Mouse (Mus musculus) midbrain, embryonic 15.5 days (tissue): ENCODE data around the gene Gpr146. TPM values are rescaled to one million over a fixed set of nuclear protein-coding genes. Genes with fewer than 3 reads are reported as not detected.

ENCODE experiments used
- ATAC-seq: fragments of 200-750 bp; cut with Nextera tagmentation; replicated peaks from 2 replicates; pipeline ENCODE4 v1.8.0; 2017; ENCODE audit warnings: moderate TSS enrichment
- H3K27ac ChIP-seq: fragments of 300-500 bp; sonication (generic); 2 replicates; pipeline ENCODE4 v1.5.1; 2015; ENCODE audit warnings: mild to moderate bottlenecking, inconsistent platforms
- H3K27me3 ChIP-seq: fragments of 300-500 bp; sonication (generic); replicated peaks from 2 replicates; pipeline ENCODE4 v1.6.1; 2015; ENCODE audit warnings: inconsistent platforms
- H3K36me3 ChIP-seq: fragments of 300-500 bp; sonication (generic); replicated peaks from 2 replicates; pipeline ENCODE4 v1.6.1; 2015; ENCODE audit warnings: inconsistent platforms
- H3K4me1 ChIP-seq: fragments of 300-500 bp; sonication (generic); 2 replicates; pipeline ENCODE4 v1.6.1; 2015; ENCODE audit warnings: inconsistent platforms
- H3K4me2 ChIP-seq: fragments of 300-500 bp; sonication (generic); 2 replicates; pipeline ENCODE4 v1.6.1; 2015; ENCODE audit warnings: inconsistent platforms, mild to moderate bottlenecking, moderate library complexity
- H3K4me3 ChIP-seq: fragments of 300-500 bp; sonication (generic); 2 replicates; pipeline ENCODE4 v1.5.1; 2015; ENCODE audit warnings: mild to moderate bottlenecking, inconsistent platforms
- H3K9ac ChIP-seq: fragments of 300-500 bp; sonication (generic); 2 replicates; pipeline ENCODE4 v1.6.1; 2015; ENCODE audit warnings: mild to moderate bottlenecking, inconsistent platforms
- H3K9me3 ChIP-seq: fragments of 300-500 bp; sonication (generic); 2 replicates; pipeline ENCODE4 v1.6.1; 2016; ENCODE audit warnings: inconsistent platforms
- WGBS: fragments of 180-500 bp; shearing (Covaris S2); methylation state at CpG from one replicate; pipeline ENCODE4 v1.1.7; 2015; ENCODE audit warnings: mixed read lengths; 5-methylcytosine and 5-hydroxymethylcytosine counted together
- polyA plus RNA-seq: library from polyadenylated mRNA; unstranded; fragments of >200 nt; fragmentation: Nextera tagmentation; extraction: Ambion mirVana; gene quantifications from 2 replicates; pipeline ENCODE4 v1.2.1, GENCODE M21; 2015

Gene Gpr146
- polyA plus RNA-seq, 1 experiment from 2014 or later: 2.5 TPM

GRCm38 (mm10) chr5:139411117-139411516, 33.6 kb downstream of the Gpr146 start:
- Histone ChIP-seq H3K4me1 (peaks cover 4% of the 10 kb centered on the region; the same call in 1 of the 2 replicates), H3K9me3 (no peaks in the 10 kb centered on the region), H3K9ac (no peak overlapping the region), H3K4me3 (no peak overlapping the region), H3K27ac (no peak overlapping the region), H3K4me2 (no peak overlapping the region), H3K36me3 (no peaks in the 10 kb centered on the region), H3K27me3 (no peaks in the 10 kb centered on the region)
- ATAC-seq: no peak
- WGBS: 96% methylated on average over 6 of the region's 6 CpGs

- Histone ChIP-seq H3K4me3 (no peak overlapping the region), H3K4me2 (no peak overlapping the region), H3K9me3 (no peaks in the 10 kb centered on the region), H3K36me3 (no peaks in the 10 kb centered on the region), H3K27me3 (no peaks in the 10 kb centered on the region), H3K9ac (no peak overlapping the region), H3K27ac (no peak overlapping the region), H3K4me1 (peaks cover 4% of the 10 kb centered on the region; the same call in 1 of the 2 replicates)
- no peak for ATAC-seq
- WGBS: 82% methylated on average over 15 of the region's 15 CpGs
These were observed 34.3 kb downstream of the Gpr146 start for GRCm38 (mm10) chr5:139411665-139412314.

- ATAC-seq: no peak
- Histone ChIP-seq H3K4me1 (peaks cover 6% of the 10 kb centered on the region), H3K27me3 (no peaks in the 10 kb centered on the region), H3K9me3 (no peaks in the 10 kb centered on the region), H3K4me3 (no peak overlapping the region), H3K36me3 (no peaks in the 10 kb centered on the region), H3K9ac (no peak overlapping the region), H3K27ac (no peak overlapping the region), H3K4me2 (no peak overlapping the region)
- 82% methylated on average over 4 of the region's 4 CpGs for WGBS
These were observed 36.0 kb downstream of the Gpr146 start for GRCm38 (mm10) chr5:139413545-139413944.

- H3K27ac ChIP-seq: no peak overlapping the region
- no peaks in the 10 kb centered on the region for H3K9me3 ChIP-seq
- H3K36me3 ChIP-seq: no peaks in the 10 kb centered on the region
- peaks cover 16% of the 10 kb centered on the region for H3K4me1 ChIP-seq
- no peak overlapping the region for H3K4me3 ChIP-seq
- no peak overlapping the region for H3K9ac ChIP-seq
- no peaks in the 10 kb centered on the region for H3K27me3 ChIP-seq
- no peak for ATAC-seq
- H3K4me2 ChIP-seq: no peak overlapping the region
- WGBS: 87% methylated on average over 5 of the region's 5 CpGs
These were observed 37.5 kb downstream of the Gpr146 start for GRCm38 (mm10) chr5:139415001-139415400.

- H3K9ac ChIP-seq: no peak overlapping the region
- no peaks in the 10 kb centered on the region for H3K27me3 ChIP-seq
- ATAC-seq: no peak
- no peak overlapping the region for H3K4me3 ChIP-seq
- 95% methylated on average over 4 of the region's 4 CpGs for WGBS
- no peaks in the 10 kb centered on the region for H3K9me3 ChIP-seq
- no peak overlapping the region for H3K4me2 ChIP-seq
- H3K4me1 ChIP-seq: peaks cover 18% of the 10 kb centered on the region
- H3K27ac ChIP-seq: no peak overlapping the region
- H3K36me3 ChIP-seq: no peaks in the 10 kb centered on the region
These were observed 39.4 kb downstream of the Gpr146 start for GRCm38 (mm10) chr5:139416942-139417341.

GRCm38 (mm10) chr5:139417480-139417879, 40.0 kb downstream of the Gpr146 start:
- H3K4me2 ChIP-seq: no peak overlapping the region
- H3K4me1 ChIP-seq: peaks cover 20% of the 10 kb centered on the region
- no peak for ATAC-seq
- H3K27ac ChIP-seq: no peak overlapping the region
- H3K9me3 ChIP-seq: no peaks in the 10 kb centered on the region
- H3K9ac ChIP-seq: no peak overlapping the region
- H3K36me3 ChIP-seq: no peaks in the 10 kb centered on the region
- no peaks in the 10 kb centered on the region for H3K27me3 ChIP-seq
- 87% methylated on average over 3 of the region's 3 CpGs for WGBS
- H3K4me3 ChIP-seq: no peak overlapping the region

- no peaks in the 10 kb centered on the region for H3K36me3 ChIP-seq
- ATAC-seq: no peak
- H3K9ac ChIP-seq: no peak overlapping the region
- no peak overlapping the region for H3K4me3 ChIP-seq
- no peak overlapping the region for H3K4me2 ChIP-seq
- peak overlapping the region; percentile 53 for H3K27ac ChIP-seq
- H3K4me1 ChIP-seq: peaks cover 26% of the 10 kb centered on the region
- H3K9me3 ChIP-seq: no peaks in the 10 kb centered on the region
- 42% methylated on average over 2 of the region's 2 CpGs for WGBS
- no peaks in the 10 kb centered on the region for H3K27me3 ChIP-seq
These were observed 40.6 kb downstream of the Gpr146 start for GRCm38 (mm10) chr5:139418110-139418509.

- H3K4me3 ChIP-seq: no peak overlapping the region
- 12% methylated on average over 3 of the region's 3 CpGs for WGBS
- H3K9me3 ChIP-seq: no peaks in the 10 kb centered on the region
- H3K36me3 ChIP-seq: no peaks in the 10 kb centered on the region
- ATAC-seq: peak; percentile 63
- H3K4me1 ChIP-seq: peaks cover 29% of the 10 kb centered on the region
- peak overlapping the region; percentile 53 for H3K27ac ChIP-seq
- no peak overlapping the region for H3K9ac ChIP-seq
- no peak overlapping the region for H3K4me2 ChIP-seq
- no peaks in the 10 kb centered on the region for H3K27me3 ChIP-seq
These were observed 41.1 kb downstream of the Gpr146 start for GRCm38 (mm10) chr5:139418633-139419032.

- no peaks in the 10 kb centered on the region for H3K27me3 ChIP-seq
- WGBS: 44% methylated on average over 21 of the region's 21 CpGs
- H3K9me3 ChIP-seq: no peaks in the 10 kb centered on the region
- no peak for ATAC-seq
- no peaks in the 10 kb centered on the region for H3K36me3 ChIP-seq
- H3K4me2 ChIP-seq: peak within 1 kb of the TSS; percentile 30
- peak within 1 kb of the TSS; percentile 27 for H3K4me3 ChIP-seq
- H3K9ac ChIP-seq: peak within 1 kb of the TSS; percentile 19
- peak within 1 kb of the TSS; percentile 49 for H3K27ac ChIP-seq
- H3K4me1 ChIP-seq: peaks cover 34% of the 10 kb centered on the region
These were observed 45.7 kb downstream of the Gpr146 start, which contains the start of gene Gper1 for GRCm38 (mm10) chr5:139423026-139423865. TSS of gene Gper1 (plus strand) at chr5:139423151.

- peaks cover 33% of the 10 kb centered on the region; the same call in 1 of the 2 replicates for H3K4me1 ChIP-seq
- no peaks in the 10 kb centered on the region for H3K36me3 ChIP-seq
- no peaks in the 10 kb centered on the region for H3K27me3 ChIP-seq
- H3K27ac ChIP-seq: no peak overlapping the region
- no peak for ATAC-seq
- no peak overlapping the region for H3K9ac ChIP-seq
- H3K4me3 ChIP-seq: no peak overlapping the region
- H3K4me2 ChIP-seq: no peak overlapping the region
- WGBS: 87% methylated on average over 9 of the region's 9 CpGs
- no peaks in the 10 kb centered on the region for H3K9me3 ChIP-seq
These were observed 47.7 kb downstream of the Gpr146 start for GRCm38 (mm10) chr5:139425198-139425597.

GRCm38 (mm10) chr5:139427001-139427400, 49.5 kb downstream of the Gpr146 start:
- no peak for ATAC-seq
- Histone ChIP-seq H3K9me3 (no peaks in the 10 kb centered on the region), H3K4me2 (no peak overlapping the region), H3K9ac (no peak overlapping the region), H3K36me3 (no peaks in the 10 kb centered on the region), H3K4me1 (peaks cover 39% of the 10 kb centered on the region), H3K27ac (no peak overlapping the region), H3K4me3 (no peak overlapping the region), H3K27me3 (no peaks in the 10 kb centered on the region)
- WGBS: 90% methylated on average over 9 of the region's 9 CpGs

- Histone ChIP-seq H3K9me3 (no peaks in the 10 kb centered on the region), H3K9ac (no peak overlapping the region), H3K27ac (no peak overlapping the region), H3K4me1 (peaks cover 33% of the 10 kb centered on the region), H3K27me3 (no peaks in the 10 kb centered on the region), H3K4me3 (no peak overlapping the region), H3K36me3 (no peaks in the 10 kb centered on the region), H3K4me2 (no peak overlapping the region)
- WGBS: 82% methylated on average over 9 of the region's 9 CpGs
- no peak for ATAC-seq
These were observed 50.5 kb downstream of the Gpr146 start for GRCm38 (mm10) chr5:139427989-139428388.
